Mouse (Mus musculus): ENCODE results near the gene Neu3. TPM values are rescaled to one million over a fixed set of nuclear protein-coding genes. Genes with fewer than 3 reads are reported as not detected.

Gene Neu3
- polyA plus RNA-seq (2012; ENCODE audit: low replicate concordance) = 2.0 and 3.5 TPM in 2 replicates

GRCm38 (mm10) chr7:99828083-99828570 lies at the start of gene Neu3:
Gene Neu3 (minus strand): TSS chr7:99828417.

GRCm38 (mm10) chr7:99863362-99863761 lies 35.1 kb upstream of the Neu3 start, which contains the start of gene Spcs2:
Gene Spcs2 (minus strand): TSS chr7:99863462.

GRCm38 (mm10) chr7:99858813-99859585 lies 30.8 kb upstream of the Neu3 start, which contains the start of gene Xrra1:
Gene Xrra1 (plus strand): TSS chr7:99859116.

GRCm38 (mm10) chr7:99763207-99763606 lies 65.0 kb downstream of the Neu3 start, which contains the start of gene Olfr521:
Gene Olfr521 (plus strand): TSS chr7:99763507.

Other genes starting within 250 kb of the Neu3 start
- gene Tpbgl, start 201.3 kb downstream of the Neu3 start, polyA plus RNA-seq (2012; ENCODE audit: low replicate concordance) = 5.1 and 10.2 TPM in 2 replicates
- gene Slco2b1, start 117.1 kb downstream of the Neu3 start, polyA plus RNA-seq (2012; ENCODE audit: low replicate concordance) = 2.0 and 19.5 TPM in 2 replicates
- 0.15 TPM in 1 of 2 replicates, not detected in the other for gene Olfr520, start 98.1 kb downstream of the Neu3 start, polyA plus RNA-seq (2012; ENCODE audit: low replicate concordance)
- gene Olfr521, start 64.9 kb downstream of the Neu3 start, polyA plus RNA-seq (2012; ENCODE audit: low replicate concordance) = not detected in 2 replicates
- gene Xrra1, start 30.7 kb upstream of the Neu3 start, polyA plus RNA-seq (2012; ENCODE audit: low replicate concordance) = 0.06 and 0.12 TPM in 2 replicates
- 52.8 and 100 TPM in 2 replicates for gene Spcs2, start 35.0 kb upstream of the Neu3 start, polyA plus RNA-seq (2012; ENCODE audit: low replicate concordance)
- 4.6 and 5.7 TPM in 2 replicates for gene Rnf169, start 152.0 kb upstream of the Neu3 start, polyA plus RNA-seq (2012; ENCODE audit: low replicate concordance)
- not detected in 2 replicates for gene Chrdl2, start 177.8 kb upstream of the Neu3 start, polyA plus RNA-seq (2012; ENCODE audit: low replicate concordance)